Mouse (Mus musculus) ovary, adult 18-20 months (tissue): ENCODE data around the gene Syt16.
A peak's percentile ranks its signal among the peaks of the same experiment; 100 is the strongest.

Source experiments
- DNase-seq: peaks from one replicate; pipeline ENCODE4 v3.0.0; 2022; ENCODE audit warnings: low spot score, mixed read lengths

Gene Syt16

GRCm38 (mm10) chr12:73997297-73998127 lies at the start of gene Syt16:
Gene Syt16, plus strand, starts transcription at chr12:73997661.
- DNase-seq = no peak

GRCm38 (mm10) chr12:73948415-73948814 lies 49.0 kb upstream of the Syt16 start:
- DNase-seq = no peak

GRCm38 (mm10) chr12:73949318-73950058 lies 48.0 kb upstream of the Syt16 start:
- peak; percentile 5 for DNase-seq

- DNase-seq = peak; percentile 11
Measured at GRCm38 (mm10) chr12:73952879-73953278, 44.6 kb upstream of the Syt16 start.

- no peak for DNase-seq
Measured at GRCm38 (mm10) chr12:73953420-73954186, 43.9 kb upstream of the Syt16 start.

- no peak for DNase-seq
Measured at GRCm38 (mm10) chr12:73954785-73955184, 42.7 kb upstream of the Syt16 start.

GRCm38 (mm10) chr12:73957676-73958075 lies 39.8 kb upstream of the Syt16 start:
- no peak for DNase-seq

GRCm38 (mm10) chr12:73958830-73959229 lies 38.6 kb upstream of the Syt16 start:
- no peak for DNase-seq

GRCm38 (mm10) chr12:73964291-73965281 lies 32.9 kb upstream of the Syt16 start, which contains the start of gene Snapc1:
Gene Snapc1, plus strand, starts transcription at chr12:73964481.
- DNase-seq = peak; percentile 92

- DNase-seq = no peak
Measured at GRCm38 (mm10) chr12:73969142-73969541, 28.3 kb upstream of the Syt16 start.

GRCm38 (mm10) chr12:73974584-73974983 lies 22.9 kb upstream of the Syt16 start:
- no peak for DNase-seq

GRCm38 (mm10) chr12:73978144-73978543 lies 19.3 kb upstream of the Syt16 start:
- no peak for DNase-seq

GRCm38 (mm10) chr12:73979667-73980066 lies 17.8 kb upstream of the Syt16 start:
- no peak for DNase-seq

GRCm38 (mm10) chr12:73982533-73982932 lies 14.9 kb upstream of the Syt16 start:
- DNase-seq = peak; percentile 9

- DNase-seq = no peak
Measured at GRCm38 (mm10) chr12:73986299-73986698, 11.2 kb upstream of the Syt16 start.

GRCm38 (mm10) chr12:73988393-73989008 lies 9.0 kb upstream of the Syt16 start:
- no peak for DNase-seq

- DNase-seq = no peak
Measured at GRCm38 (mm10) chr12:73989594-73989993, 7.9 kb upstream of the Syt16 start.

GRCm38 (mm10) chr12:73996906-73997296 lies 560 bp upstream of the Syt16 start:
- DNase-seq = no peak

- no peak for DNase-seq
Measured at GRCm38 (mm10) chr12:73998128-73998456, 631 bp downstream of the Syt16 start.

GRCm38 (mm10) chr12:74002449-74002848 lies 5.0 kb downstream of the Syt16 start:
- no peak for DNase-seq

GRCm38 (mm10) chr12:74009448-74009911 lies 12.0 kb downstream of the Syt16 start:
- no peak for DNase-seq
